Mouse (Mus musculus) cortical plate, adult 2 months (tissue): ENCODE results near the gene Noxa1.

Experiments used
- CTCF ChIP-seq: fragments of 200-500 bp; IDR thresholded peaks from 2 replicates; pipeline ENCODE4 v1.5.1; 2011; ENCODE audit warnings: mild to moderate bottlenecking, control low read depth, low read length; ENCODE audit not compliant: insufficient read depth; ENCODE audit errors: extremely low read depth
- POLR2A ChIP-seq: fragments of 200-500 bp; IDR thresholded peaks from 2 replicates; pipeline ENCODE4 v1.6.1; 2011; ENCODE audit warnings: mild to moderate bottlenecking, low read length, control low read depth; ENCODE audit not compliant: insufficient read depth; ENCODE audit errors: extremely low read depth

DNA sequence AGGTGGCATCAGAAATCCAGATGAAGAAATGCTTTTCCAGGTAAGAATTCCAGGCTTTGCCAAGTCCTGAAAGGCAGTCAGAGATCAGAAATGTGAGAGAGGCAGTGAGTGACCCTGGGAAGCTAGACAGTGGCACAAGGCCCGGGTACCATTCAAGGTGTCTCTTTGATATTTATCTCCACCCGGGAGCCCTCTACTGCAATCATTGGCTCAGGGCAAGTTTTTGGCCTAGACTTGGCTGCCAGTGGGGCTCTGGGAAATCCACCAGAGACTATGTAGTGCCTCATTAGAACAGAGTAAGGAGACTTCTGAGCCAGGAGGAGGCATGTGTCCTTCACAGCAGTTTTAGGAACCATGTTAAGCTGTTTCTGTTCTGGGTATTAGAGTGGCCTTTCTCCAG lies 27.7 kb upstream of the Noxa1 start:
- TF ChIP-seq CTCF (no peak), POLR2A (no peak)
